ENCODE assay signal across 17 mouse cellular contexts in the genomic region with DNA sequence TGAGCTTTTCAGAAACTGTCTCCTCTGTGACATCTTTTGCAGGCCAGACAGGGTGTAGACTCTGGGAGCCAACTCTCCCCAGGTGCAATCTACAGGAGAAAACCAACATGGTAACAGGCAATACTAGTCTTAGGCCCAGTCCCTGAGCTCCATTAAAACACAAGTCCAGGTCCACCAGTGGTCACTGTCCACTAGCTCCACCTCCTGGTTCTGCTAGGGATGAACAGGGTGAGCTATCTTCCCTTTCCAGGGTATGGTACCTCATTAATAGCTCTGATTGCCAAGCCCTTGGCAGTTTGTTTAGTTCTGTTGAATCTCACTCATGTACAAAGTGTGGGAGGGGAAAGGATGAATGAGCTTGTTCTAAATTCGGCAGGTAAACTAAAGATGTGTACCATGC.
DNase-seq lines count a peak whose midpoint lies in the region; ATAC-seq and TF ChIP-seq lines count a peak whose summit lies in the region.
"Had no signal": no experiment of that assay in that cellular context is flagged by ENCODE, and none has a peak within 500 bp of the region (broad histone marks: within the 10 kb centered on the region; RNA-seq: fewer than 3 reads in every experiment).

No protein-coding gene starts in this region.

- no peak for TF ChIP-seq POLR2A in cortical plate, adult 2 months (IDR thresholded peaks at IDR 0.05; ENCODE audit: extremely low read depth, insufficient read depth, low read length)

- DNase-seq in cerebellum, postnatal 10 days: peak; percentile 33 to 48
- no peak for DNase-seq in cerebellum, adult 8-10 months
- DNase-seq in kidney, postnatal 0 days (ENCODE audit: low spot score): no peak
- DNase-seq in lung, postnatal 10 days: peak; percentile 4
- no peak for DNase-seq in lung, postnatal 25 days (ENCODE audit: low spot score)
- no peak for DNase-seq in ovary, postnatal 36 days (ENCODE audit: low spot score)
- DNase-seq: liver, embryonic 13.5 days; spleen, adult 18-20 months; thymus, postnatal 25 days had no signal

- no peak for ATAC-seq in kidney, postnatal 0 days (replicated peaks; ENCODE audit: low FRiP score, low read depth)
- ATAC-seq in kidney, embryonic 14.5 days (ENCODE audit: low FRiP score, low TSS enrichment): no peak
- ATAC-seq: forebrain, embryonic 13.5 days; intestine, embryonic 16.5 days had no signal

- no peaks in the 10 kb centered on the region for H3K36me3 ChIP-seq in kidney, postnatal 0 days (ENCODE audit: insufficient read depth, low read length)
- no peaks in the 10 kb centered on the region for H3K36me3 ChIP-seq in kidney, embryonic 14.5 days (ENCODE audit: control insufficient read depth, insufficient read depth, low read length)
- H3K36me3 ChIP-seq: embryonic facial prominence, embryonic 15.5 days; hindbrain, embryonic 10.5 days; liver, embryonic 13.5 days; neural tube, embryonic 13.5 days had no signal

- no peak overlapping the region for H3K4me3 ChIP-seq in kidney, postnatal 0 days (replicated peaks; ENCODE audit: low read depth, low read length)
- H3K4me3 ChIP-seq in kidney, embryonic 14.5 days (ENCODE audit: low read length): no peak overlapping the region
- no peak overlapping the region for H3K4me3 ChIP-seq in cortical plate, adult 2 months (ENCODE audit: insufficient read depth, low read length)
- H3K4me3 ChIP-seq: embryonic facial prominence, embryonic 15.5 days; forebrain, embryonic 13.5 days; hindbrain, embryonic 10.5 days; liver, embryonic 13.5 days; neural tube, embryonic 13.5 days had no signal

- no peaks in the 10 kb centered on the region for H3K4me1 ChIP-seq in kidney, postnatal 0 days (replicated peaks; ENCODE audit: insufficient read depth, low read length)
- no peaks in the 10 kb centered on the region for H3K4me1 ChIP-seq in kidney, embryonic 14.5 days (ENCODE audit: control insufficient read depth, insufficient read depth, low read length)
- H3K4me1 ChIP-seq in cortical plate, adult 2 months (ENCODE audit: control insufficient read depth, insufficient read depth, low read length): peaks cover 5% of the 10 kb centered on the region
- H3K4me1 ChIP-seq: embryonic facial prominence, embryonic 15.5 days; liver, embryonic 13.5 days had no signal

- H3K27me3 ChIP-seq in kidney, postnatal 0 days (ENCODE audit: insufficient read depth, low read length): no peaks in the 10 kb centered on the region
- H3K27me3 ChIP-seq in kidney, embryonic 14.5 days (ENCODE audit: control insufficient read depth, insufficient read depth, low read length): no peaks in the 10 kb centered on the region
- H3K27me3 ChIP-seq: forebrain, embryonic 13.5 days; liver, embryonic 13.5 days; neural tube, embryonic 13.5 days had no signal

- WGBS in kidney, postnatal 0 days: 63% methylated on average over 1 of the region's 1 CpGs
- WGBS in kidney, embryonic 14.5 days: 73% methylated on average over 1 of the region's 1 CpGs

- H3K9me3 ChIP-seq in kidney, postnatal 0 days (replicated peaks; ENCODE audit: low read length): no peaks in the 10 kb centered on the region
- no peaks in the 10 kb centered on the region for H3K9me3 ChIP-seq in kidney, embryonic 14.5 days (ENCODE audit: control insufficient read depth, low read length)
- H3K9me3 ChIP-seq: embryonic facial prominence, embryonic 15.5 days; forebrain, embryonic 13.5 days; hindbrain, embryonic 10.5 days; liver, embryonic 13.5 days; neural tube, embryonic 13.5 days had no signal

- TF ChIP-seq CTCF in kidney, postnatal 0 days (IDR thresholded peaks at IDR 0.05; ENCODE audit: low read depth): peak; percentile 40; the same call in 1 of the 2 replicates
- peak; percentile 24; the same call in 1 of the 2 replicates for TF ChIP-seq CTCF in cortical plate, adult 2 months (IDR thresholded peaks at IDR 0.05; ENCODE audit: extremely low read depth, insufficient read depth, low read length)

- H3K4me2 ChIP-seq in kidney, postnatal 0 days (ENCODE audit: low read length): no peak overlapping the region
- no peak overlapping the region for H3K4me2 ChIP-seq in kidney, embryonic 14.5 days (replicated peaks; ENCODE audit: low read depth, low read length)
- H3K4me2 ChIP-seq: embryonic facial prominence, embryonic 15.5 days; forebrain, embryonic 13.5 days; heart, embryonic 11.5 days; liver, embryonic 13.5 days; neural tube, embryonic 13.5 days had no signal

- H3K27ac ChIP-seq in kidney, postnatal 0 days: no peak overlapping the region
- H3K27ac ChIP-seq in kidney, embryonic 14.5 days (ENCODE audit: low read depth, low read length): no peak overlapping the region
- no peak overlapping the region for H3K27ac ChIP-seq in cortical plate, adult 2 months (ENCODE audit: insufficient read depth, low read length)
- H3K27ac ChIP-seq: embryonic facial prominence, embryonic 15.5 days; forebrain, embryonic 13.5 days; hindbrain, embryonic 10.5 days; liver, embryonic 13.5 days; neural tube, embryonic 13.5 days had no signal

- no peak overlapping the region for H3K9ac ChIP-seq in kidney, postnatal 0 days (ENCODE audit: low read depth, low read length)
- no peak overlapping the region for H3K9ac ChIP-seq in kidney, embryonic 14.5 days (ENCODE audit: low read depth, low read length)
- H3K9ac ChIP-seq: embryonic facial prominence, embryonic 15.5 days; forebrain, embryonic 13.5 days; liver, embryonic 13.5 days; neural tube, embryonic 13.5 days had no signal

Comparison
In these comparisons a context has a peak if more than half of its experiments do, and no peak if none do; other contexts are left out.
1. DNase-seq: peak in cerebellum, postnatal 10 days (2 of 2) and lung, postnatal 10 days (single experiment); none in cerebellum, adult 8-10 months (single experiment), kidney, postnatal 0 days (single experiment), lung, postnatal 25 days (single experiment) and ovary, postnatal 36 days (single experiment).